In genomic region chr2:122065200-122065969, GRCm38 (mm10) we compare ENCODE assay signal across 9 mouse cellular contexts. TPM values are rescaled to one million over a fixed set of nuclear protein-coding genes. Genes with fewer than 3 reads are reported as not detected.
A peak's percentile ranks its signal among the peaks of the same experiment; 100 is the strongest.
DNase-seq lines count a peak whose midpoint lies in the region; ATAC-seq and TF ChIP-seq lines count a peak whose summit lies in the region.
"Had no signal": no experiment of that assay in that cellular context is flagged by ENCODE, and none has a peak within 500 bp of the region (broad histone marks: within the 10 kb centered on the region; RNA-seq: fewer than 3 reads in every experiment).

No protein-coding gene starts in this region.

- no peak overlapping the region for H3K9ac ChIP-seq in midbrain, embryonic 16.5 days (ENCODE audit: low read depth, low read length)
- H3K9ac ChIP-seq in intestine, postnatal 0 days (ENCODE audit: low read depth, low read length), result no peak overlapping the region

- no peak overlapping the region for H3K4me2 ChIP-seq in midbrain, embryonic 16.5 days (ENCODE audit: low read length)
- no peak overlapping the region for H3K4me2 ChIP-seq in intestine, postnatal 0 days (replicated peaks; ENCODE audit: low read depth)

- WGBS in midbrain, embryonic 10.5 days, result 60% methylated on average over 14 of the region's 14 CpGs
- WGBS in midbrain, embryonic 16.5 days, result 51% methylated on average over 14 of the region's 14 CpGs
- WGBS in intestine, postnatal 0 days, result 62% methylated on average over 14 of the region's 14 CpGs

- H3K4me3 ChIP-seq in midbrain, embryonic 10.5 days, result no peak overlapping the region
- no peak overlapping the region for H3K4me3 ChIP-seq in midbrain, embryonic 16.5 days (ENCODE audit: low read depth, low read length)
- no peak overlapping the region for H3K4me3 ChIP-seq in intestine, postnatal 0 days (ENCODE audit: low read depth, low read length)
- H3K4me3 ChIP-seq: myocyte had no signal

- no peak overlapping the region for H3K27ac ChIP-seq in midbrain, embryonic 10.5 days (replicated peaks)
- no peak overlapping the region for H3K27ac ChIP-seq in midbrain, embryonic 16.5 days (ENCODE audit: low read length)
- H3K27ac ChIP-seq in intestine, postnatal 0 days (ENCODE audit: low read depth, low read length), result no peak overlapping the region

- no peaks in the 10 kb centered on the region for H3K9me3 ChIP-seq in midbrain, embryonic 10.5 days (replicated peaks)
- no peaks in the 10 kb centered on the region for H3K9me3 ChIP-seq in midbrain, embryonic 16.5 days (replicated peaks; ENCODE audit: control insufficient read depth, low read length, poor library complexity, severe bottlenecking)
- H3K9me3 ChIP-seq in intestine, postnatal 0 days (ENCODE audit: control insufficient read depth), result no peaks in the 10 kb centered on the region

- peak; percentile 61 for TF ChIP-seq CTCF in intestine, postnatal 0 days (IDR thresholded peaks at IDR 0.05; ENCODE audit: low read depth)

- no peaks in the 10 kb centered on the region for H3K4me1 ChIP-seq in midbrain, embryonic 10.5 days
- no peaks in the 10 kb centered on the region for H3K4me1 ChIP-seq in midbrain, embryonic 16.5 days (ENCODE audit: control insufficient read depth, insufficient read depth, low read length)
- peaks cover 2% of the 10 kb centered on the region; the same call in 1 of the 2 replicates for H3K4me1 ChIP-seq in intestine, postnatal 0 days (replicated peaks; ENCODE audit: control insufficient read depth, insufficient read depth, low read length)

- H3K27me3 ChIP-seq in midbrain, embryonic 10.5 days (ENCODE audit: low read depth, poor library complexity, severe bottlenecking), result no peaks in the 10 kb centered on the region
- no peaks in the 10 kb centered on the region for H3K27me3 ChIP-seq in midbrain, embryonic 16.5 days (ENCODE audit: control insufficient read depth, insufficient read depth, low read depth, low read length)
- no peaks in the 10 kb centered on the region for H3K27me3 ChIP-seq in intestine, postnatal 0 days (replicated peaks; ENCODE audit: control insufficient read depth, insufficient read depth, low read length)

- peak; percentile 47 for DNase-seq in gastrocnemius, postnatal 10 days
- no peak for DNase-seq in gastrocnemius, postnatal 36 days
- peak; percentile 19 for DNase-seq in midbrain, embryonic 10.5 days (ENCODE audit: low spot score)
- DNase-seq in ZHBTc4 (ENCODE audit: low read depth, low spot score), result peak; percentile 60
- DNase-seq in urinary bladder, adult 18-20 months (ENCODE audit: low spot score in 2 of 2), result no peak
- no peak for DNase-seq in Muller cell, postnatal 12 days (ENCODE audit: inconsistent ontology term)

- peaks cover 76% of the 10 kb centered on the region for H3K36me3 ChIP-seq in midbrain, embryonic 10.5 days
- H3K36me3 ChIP-seq in midbrain, embryonic 16.5 days (ENCODE audit: control insufficient read depth, insufficient read depth, low read length), result peaks cover 13% of the 10 kb centered on the region
- peaks cover 41% of the 10 kb centered on the region for H3K36me3 ChIP-seq in intestine, postnatal 0 days (ENCODE audit: control insufficient read depth, insufficient read depth)

- ATAC-seq in midbrain, embryonic 16.5 days, result no peak
- no peak for ATAC-seq in intestine, postnatal 0 days

- intact Hi-C loops in gastrocnemius, postnatal 36 days (cut with DNase I), result no loop called here

RNA-seq across cellular contexts. Expression of gene Eif3j1, which starts 37.0 kb away (rescaled TPM):
- 10 to 100 TPM; 18.0 to 19.4 TPM for total RNA-seq in gastrocnemius, postnatal 10 days (2021)
- 10 to 100 TPM; 25.8 to 32.1 TPM for total RNA-seq in gastrocnemius, postnatal 36 days (2021)
- polyA plus RNA-seq in midbrain, embryonic 10.5 days (2016; fragmentation: Nextera tagmentation; extraction: Ambion mirVana), result 11.3 and 12.6 TPM in 2 replicates
- 11.4 and 11.7 TPM in 2 replicates for polyA plus RNA-seq in midbrain, embryonic 16.5 days (2015; fragmentation: Nextera tagmentation; extraction: Ambion mirVana)
- polyA plus RNA-seq in intestine, postnatal 0 days (2015; fragmentation: Nextera tagmentation; extraction: Ambion mirVana), result 7.8 and 7.9 TPM in 2 replicates

RNA-seq across cellular contexts. Expression of gene Spg11, which starts 52.8 kb away (rescaled TPM):
- total RNA-seq in gastrocnemius, postnatal 10 days (2021), result 1 to 10 TPM; 7.6 to 8.9 TPM
- 1 to 10 TPM; 4.1 to 4.8 TPM for total RNA-seq in gastrocnemius, postnatal 36 days (2021)
- 10.7 and 11.8 TPM in 2 replicates for polyA plus RNA-seq in midbrain, embryonic 10.5 days (2016; fragmentation: Nextera tagmentation; extraction: Ambion mirVana)
- polyA plus RNA-seq in midbrain, embryonic 16.5 days (2015; fragmentation: Nextera tagmentation; extraction: Ambion mirVana), result 7.3 and 8.1 TPM in 2 replicates
- 3.7 and 3.8 TPM in 2 replicates for polyA plus RNA-seq in intestine, postnatal 0 days (2015; fragmentation: Nextera tagmentation; extraction: Ambion mirVana)

Comparison
In these comparisons a context has a peak if more than half of its experiments do, and no peak if none do; other contexts are left out.
1. DNase-seq: peak in gastrocnemius, postnatal 10 days (single experiment), midbrain, embryonic 10.5 days (single experiment) and ZHBTc4 (single experiment); none in gastrocnemius, postnatal 36 days (0 of 2), urinary bladder, adult 18-20 months (0 of 2) and Muller cell, postnatal 12 days (single experiment).